Mouse (Mus musculus) heart, adult 2 months (tissue): Measurements from ENCODE around the gene Sost.

Experiments used
- CTCF ChIP-seq: fragments of 200-600 bp; IDR thresholded peaks from 2 replicates; pipeline ENCODE4 v1.8.1; 2022; ENCODE audit warnings: antibody characterized with exemption, mild to moderate bottlenecking, moderate library complexity
- EP300 ChIP-seq: fragments of 200-500 bp; IDR thresholded peaks from 2 replicates; pipeline ENCODE4 v1.6.1; 2011; ENCODE audit warnings: low read depth, low read length, control low read depth; ENCODE audit not compliant: insufficient read depth
- POLR2A ChIP-seq: fragments of 200-500 bp; IDR thresholded peaks from 2 replicates; pipeline ENCODE4 v1.6.1; 2011; ENCODE audit warnings: mild to moderate bottlenecking, low read depth, low read length, control low read depth; ENCODE audit not compliant: insufficient read depth

GRCm38 (mm10) chr11:101966965-101967614, at the start of gene Sost:
- no peak for TF ChIP-seq POLR2A
- no peak for TF ChIP-seq EP300
- TF ChIP-seq CTCF = no peak
